Mouse (Mus musculus) intestine, postnatal 0 days (tissue): ENCODE data around the gene Nkain4. TPM values are rescaled to one million over a fixed set of nuclear protein-coding genes. Genes with fewer than 3 reads are reported as not detected.

Experiments
- ATAC-seq: fragments of 200-750 bp; cut with Nextera tagmentation; 2 replicates; pipeline ENCODE4 v1.8.0; 2017; ENCODE audit warnings: mild to moderate bottlenecking, moderate TSS enrichment, moderate library complexity
- H3K27ac ChIP-seq: fragments of 300-500 bp; sonication (generic); 2 replicates; pipeline ENCODE4 v1.5.1; 2014; ENCODE audit warnings: mild to moderate bottlenecking, low read depth, low read length, moderate library complexity
- H3K27me3 ChIP-seq: fragments of 300-500 bp; sonication (generic); replicated peaks from 2 replicates; pipeline ENCODE4 v1.6.1; 2014; ENCODE audit warnings: low read length, mixed read lengths; ENCODE audit not compliant: control insufficient read depth, insufficient read depth
- H3K36me3 ChIP-seq: fragments of 300-500 bp; sonication (generic); 2 replicates; pipeline ENCODE4 v1.6.1; 2014; ENCODE audit warnings: mild to moderate bottlenecking, moderate library complexity; ENCODE audit not compliant: control insufficient read depth, insufficient read depth
- H3K4me1 ChIP-seq: fragments of 300-500 bp; sonication (generic); replicated peaks from 2 replicates; pipeline ENCODE4 v1.6.1; 2014; ENCODE audit warnings: antibody characterized with exemption, low read length, mixed read lengths; ENCODE audit not compliant: control insufficient read depth, insufficient read depth
- H3K4me2 ChIP-seq: fragments of 300-500 bp; sonication (generic); replicated peaks from 2 replicates; pipeline ENCODE4 v1.6.1; 2014; ENCODE audit warnings: low read depth, mild to moderate bottlenecking, moderate library complexity
- H3K4me3 ChIP-seq: fragments of 300-500 bp; sonication (generic); 2 replicates; pipeline ENCODE4 v1.5.1; 2014; ENCODE audit warnings: low read depth, low read length
- H3K9ac ChIP-seq: fragments of 300-500 bp; sonication (generic); 2 replicates; pipeline ENCODE4 v1.6.1; 2014; ENCODE audit warnings: mild to moderate bottlenecking, low read depth, low read length
- H3K9me3 ChIP-seq: fragments of 300-500 bp; sonication (generic); 2 replicates; pipeline ENCODE4 v1.6.1; 2016; ENCODE audit warnings: mixed run types; ENCODE audit not compliant: control insufficient read depth
- CTCF ChIP-seq: sonication (generic); IDR thresholded peaks from 2 replicates; pipeline ENCODE4 v1.5.1; 2016; ENCODE audit warnings: low read depth, mild to moderate bottlenecking, control low read depth, antibody characterized with exemption, moderate library complexity
- WGBS: fragments of 180-500 bp; shearing (Covaris S2); extraction: QIAGEN DNeasy Blood & Tissue Kit; methylation state at CpG from one replicate; pipeline ENCODE4 v1.1.7; 2014; 5-methylcytosine and 5-hydroxymethylcytosine counted together
- polyA plus RNA-seq: library from polyadenylated mRNA; unstranded; fragments of >200 nt; fragmentation: Nextera tagmentation; extraction: Ambion mirVana; gene quantifications from 2 replicates; pipeline ENCODE4 v1.2.1, GENCODE M21; 2015

Nkain4 gene
- polyA plus RNA-seq, 1 experiment from 2014 or later: 22.9 TPM

DNA sequence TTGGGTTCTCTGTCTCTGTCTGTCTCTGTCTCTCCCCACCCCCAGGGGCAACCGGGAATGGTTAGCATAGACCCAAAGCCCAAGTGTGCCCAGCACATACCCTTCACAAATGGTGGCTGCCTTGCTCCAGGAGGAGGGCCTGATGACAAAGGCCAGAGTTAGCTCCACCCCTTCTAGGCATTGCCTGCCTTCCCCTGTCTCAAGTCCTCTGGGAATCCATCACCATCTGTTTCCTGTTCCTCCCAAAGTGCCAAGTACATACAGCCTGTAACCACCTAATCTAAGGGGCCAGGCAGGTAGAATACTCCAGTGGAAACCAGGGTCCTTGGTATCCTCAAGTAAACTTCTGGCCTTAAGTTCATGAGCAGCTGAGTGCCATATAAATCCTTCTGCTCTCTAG is 22.1 kb downstream of the Nkain4 start:
- Histone ChIP-seq H3K4me1 (no peaks in the 10 kb centered on the region), H3K27ac (no peak overlapping the region), H3K9ac (no peak overlapping the region), H3K36me3 (no peaks in the 10 kb centered on the region), H3K4me3 (no peak overlapping the region), H3K4me2 (no peak overlapping the region), H3K27me3 (no peaks in the 10 kb centered on the region), H3K9me3 (no peaks in the 10 kb centered on the region)
- ATAC-seq: no peak
- 75% methylated on average over 1 of the region's 1 CpGs for WGBS
- no peak for TF ChIP-seq CTCF

DNA sequence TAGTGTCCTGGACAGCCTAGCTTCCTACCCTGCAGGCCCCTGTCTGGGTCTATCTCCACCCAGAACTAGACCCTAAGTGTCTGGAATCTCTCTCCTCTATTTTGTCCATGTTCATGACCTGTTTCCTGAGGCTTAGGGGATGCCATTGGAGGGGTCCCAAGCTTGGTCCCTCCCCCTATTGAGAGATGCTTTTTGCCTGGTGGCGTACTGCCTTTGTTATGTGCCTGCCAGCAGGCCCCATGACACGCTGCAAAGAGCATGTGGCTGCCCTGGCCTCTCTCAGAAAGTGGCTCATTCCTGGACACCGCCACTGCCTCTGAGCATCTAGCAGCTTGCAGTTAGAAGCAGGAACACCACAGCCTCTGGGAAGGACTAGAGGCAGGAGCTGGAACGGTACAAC is 25.8 kb downstream of the Nkain4 start, which contains the start of gene Birc7:
Gene Birc7, plus strand, starts transcription at position 301 of the 400 bp plus-strand sequence.
- H3K36me3 ChIP-seq: no peaks in the 10 kb centered on the region
- no peak within 1 kb of the TSS for H3K4me3 ChIP-seq
- no peak for ATAC-seq
- no peaks in the 10 kb centered on the region for H3K9me3 ChIP-seq
- H3K9ac ChIP-seq: no peak within 1 kb of the TSS
- WGBS: 70% methylated on average over 4 of the region's 4 CpGs
- no peak within 1 kb of the TSS for H3K4me2 ChIP-seq
- H3K27ac ChIP-seq: no peak within 1 kb of the TSS
- no peak for TF ChIP-seq CTCF
- no peaks in the 10 kb centered on the region for H3K27me3 ChIP-seq
- H3K4me1 ChIP-seq: no peaks in the 10 kb centered on the region

DNA sequence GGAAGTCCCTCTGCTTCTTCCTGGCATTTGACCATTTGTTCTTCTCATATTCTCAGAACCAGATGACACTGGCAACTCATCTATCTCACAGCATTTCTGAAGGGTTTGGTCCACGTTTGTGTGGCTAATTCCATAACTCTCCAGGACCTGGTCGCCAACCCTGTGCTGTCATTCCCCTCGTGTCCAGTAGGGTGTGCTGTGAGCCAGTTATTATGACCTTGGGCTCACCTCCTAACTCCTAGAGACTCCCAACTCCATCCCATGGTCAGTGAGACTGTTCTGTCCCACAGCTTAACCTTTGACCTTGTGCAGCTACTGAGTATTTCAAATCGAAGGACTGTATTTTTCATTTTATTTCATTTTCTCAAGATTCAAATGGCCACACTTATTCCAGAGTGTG is 29.3 kb downstream of the Nkain4 start:
- H3K4me1 ChIP-seq: 0 out of 2 replicates have a peak, but pooled peaks cover 3% of the 10 kb centered on the region
- H3K9me3 ChIP-seq: no peaks in the 10 kb centered on the region
- H3K27me3 ChIP-seq: no peaks in the 10 kb centered on the region
- ATAC-seq: no peak
- no peak overlapping the region for H3K4me3 ChIP-seq
- H3K4me2 ChIP-seq: no peak overlapping the region
- H3K9ac ChIP-seq: no peak overlapping the region
- H3K27ac ChIP-seq: no peak overlapping the region
- H3K36me3 ChIP-seq: no peaks in the 10 kb centered on the region
- whole genome bisulfite sequencing: 1% methylated on average over 4 of the region's 4 CpGs
- peak; percentile 95 for TF ChIP-seq CTCF

DNA sequence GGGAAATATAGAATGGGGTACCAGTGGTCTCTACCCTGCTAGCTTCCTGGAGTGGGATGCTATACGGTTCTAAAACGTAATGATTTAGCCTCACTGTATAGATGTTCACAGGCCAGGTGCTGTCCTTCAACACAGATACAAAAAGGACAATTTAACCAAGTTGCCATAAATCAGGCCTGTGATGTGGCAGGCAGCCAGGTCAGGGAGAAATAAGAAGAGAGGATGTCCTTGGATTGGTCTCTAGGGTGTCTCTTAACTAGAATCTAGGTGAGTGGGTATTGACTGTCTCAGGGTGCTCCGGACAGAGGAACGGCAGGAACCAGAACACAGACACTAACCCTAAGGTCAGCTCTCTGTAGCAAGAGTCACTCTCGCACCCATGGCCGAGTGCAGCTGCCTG is 31.8 kb downstream of the Nkain4 start:
- Histone ChIP-seq H3K4me2 (no peak overlapping the region), H3K9ac (no peak overlapping the region), H3K4me3 (no peak overlapping the region), H3K27me3 (no peaks in the 10 kb centered on the region), H3K9me3 (no peaks in the 10 kb centered on the region), H3K27ac (no peak overlapping the region), H3K36me3 (peaks cover 11% of the 10 kb centered on the region), H3K4me1 (0 out of 2 replicates have a peak, but pooled peaks cover 3% of the 10 kb centered on the region)
- 89% methylated on average over 6 of the region's 6 CpGs for WGBS
- TF ChIP-seq CTCF: no peak
- ATAC-seq: no peak

DNA sequence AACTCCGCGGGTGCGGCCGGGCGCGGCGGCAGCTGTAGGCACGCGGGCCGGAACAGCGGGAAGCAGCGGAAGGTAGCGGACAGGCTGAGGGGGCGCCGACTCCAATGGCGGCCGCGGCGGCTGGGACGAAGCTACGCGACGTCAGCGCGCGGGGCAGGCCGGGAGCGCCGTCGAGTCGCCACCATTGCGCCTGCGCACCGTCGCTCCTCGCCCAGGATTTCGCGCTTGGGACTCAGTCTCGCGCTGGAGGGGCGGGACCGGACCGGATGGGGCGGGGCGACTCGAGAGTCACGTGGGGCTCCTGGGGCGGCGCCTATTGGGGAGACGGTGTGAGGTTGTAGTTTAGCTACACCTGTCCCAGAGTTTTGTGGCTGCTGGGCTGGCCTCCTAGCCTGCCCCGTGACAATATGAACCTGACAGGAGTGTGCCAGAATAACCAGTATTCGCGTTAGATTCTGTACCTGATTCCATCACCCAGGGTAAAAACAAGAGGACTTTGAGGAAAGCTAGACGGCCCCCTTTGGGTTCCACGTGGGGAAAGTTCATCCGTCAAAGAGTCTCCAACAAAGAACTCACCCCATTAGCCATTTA is 33.6 kb downstream of the Nkain4 start, which contains the start of gene Ythdf1:
Gene Ythdf1, minus strand, starts transcription at position 140 of the 591 bp plus-strand sequence.
- WGBS: under 1% methylated on average over 43 of the region's 56 CpGs
- Histone ChIP-seq H3K9me3 (no peaks in the 10 kb centered on the region), H3K4me1 (0 out of 2 replicates have a peak, but pooled peaks cover 3% of the 10 kb centered on the region), H3K36me3 (peaks cover 14% of the 10 kb centered on the region), H3K27me3 (no peaks in the 10 kb centered on the region), H3K9ac (peak within 1 kb of the TSS; percentile 94), H3K4me3 (peak within 1 kb of the TSS; percentile 81), H3K27ac (peak within 1 kb of the TSS; percentile 77), H3K4me2 (peak within 1 kb of the TSS; percentile 74)
- ATAC-seq: peak; percentile 97
- no peak for TF ChIP-seq CTCF

DNA sequence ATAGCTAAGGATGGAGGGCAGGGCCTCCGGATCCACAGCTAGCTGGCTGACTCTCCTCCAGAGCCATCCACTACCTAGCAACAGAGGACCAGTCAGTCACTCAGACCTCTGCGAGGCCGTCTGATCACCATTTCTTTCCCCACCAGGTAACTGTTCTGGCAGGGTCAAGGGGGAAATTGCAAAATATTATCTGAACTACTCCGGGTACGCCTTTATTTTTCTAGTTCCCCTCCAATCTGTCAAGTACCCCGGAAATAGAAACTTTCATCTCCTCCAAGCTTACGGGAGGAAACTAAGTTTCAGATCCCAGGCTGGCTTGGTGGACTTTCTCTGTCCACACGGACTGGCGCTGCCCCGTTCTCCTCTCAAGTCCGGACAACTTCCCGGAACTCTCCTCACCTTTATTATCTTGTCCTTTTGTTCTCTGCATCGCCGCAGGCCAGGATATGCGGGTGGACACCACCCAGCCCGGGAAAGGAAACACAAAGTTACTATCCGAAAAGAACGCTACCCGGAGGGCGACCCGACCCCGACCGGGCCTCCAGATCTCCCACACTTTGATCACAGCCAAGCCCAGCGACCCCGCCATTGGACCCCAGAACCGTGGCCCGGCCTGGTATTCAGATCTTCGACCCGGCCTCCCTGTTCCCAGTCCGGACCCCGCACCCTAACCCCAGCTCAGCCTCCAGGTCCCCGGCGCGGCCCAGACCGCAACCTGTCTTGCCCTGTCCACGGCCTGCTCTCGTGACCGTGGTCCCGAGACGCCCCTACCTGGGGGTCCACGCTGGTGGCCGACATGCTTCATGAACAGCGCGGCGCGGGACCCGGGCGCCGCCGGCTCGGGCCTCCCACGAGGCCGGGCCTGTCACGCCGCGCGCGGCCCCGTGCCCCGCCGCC is 34.3 kb downstream of the Nkain4 start:
- Histone ChIP-seq H3K36me3 (peaks cover 14% of the 10 kb centered on the region), H3K27ac (peak overlapping the region; percentile 77), H3K9ac (peak overlapping the region; percentile 94), H3K4me2 (peak overlapping the region; percentile 74), H3K9me3 (no peaks in the 10 kb centered on the region), H3K4me1 (0 out of 2 replicates have a peak, but pooled peaks cover 3% of the 10 kb centered on the region), H3K4me3 (peak overlapping the region; percentile 81), H3K27me3 (no peaks in the 10 kb centered on the region)
- no peak for TF ChIP-seq CTCF
- ATAC-seq: no peak
- under 1% methylated on average over 61 of the region's 61 CpGs for WGBS
